8 mouse cellular contexts compared by ENCODE assay signal in genomic region chr12:3834373-3835314, GRCm38 (mm10). TPM values are rescaled to one million over a fixed set of nuclear protein-coding genes. Genes with fewer than 3 reads are reported as not detected.
DNase-seq lines count a peak whose midpoint lies in the region; ATAC-seq lines count a peak whose summit lies in the region.

No protein-coding gene starts in this region.

- peak overlapping the region; percentile 40 for H3K9ac ChIP-seq in heart, embryonic 15.5 days
- H3K9ac ChIP-seq in limb, embryonic 13.5 days = peak overlapping the region; percentile 60
- no peak overlapping the region for H3K9ac ChIP-seq in midbrain, embryonic 15.5 days

- no peaks in the 10 kb centered on the region for H3K27me3 ChIP-seq in heart, embryonic 15.5 days
- no peaks in the 10 kb centered on the region for H3K27me3 ChIP-seq in limb, embryonic 13.5 days
- H3K27me3 ChIP-seq in midbrain, embryonic 15.5 days (replicated peaks) = no peaks in the 10 kb centered on the region

- H3K4me2 ChIP-seq in heart, embryonic 15.5 days = peak overlapping the region; percentile 62
- peak overlapping the region; percentile 64 for H3K4me2 ChIP-seq in limb, embryonic 13.5 days (replicated peaks)
- peak overlapping the region; percentile 31 for H3K4me2 ChIP-seq in midbrain, embryonic 15.5 days

- peak; percentile 65 to 77 for DNase-seq in right cerebral cortex, postnatal 10 days (ENCODE audit: low spot score in 2 of 2)
- DNase-seq in right cerebral cortex, postnatal 36 days (ENCODE audit: low spot score in 2 of 2) = no peak
- DNase-seq in cerebellum, postnatal 4 days (ENCODE audit: low spot score in 2 of 2) = peak; percentile 42 to 58
- peak; percentile 73 for DNase-seq in thymus, postnatal 14 days
- DNase-seq in layer of hippocampus, postnatal 25 days (ENCODE audit: extremely low spot score in 1 of 2, low spot score in 1 of 2) = no peak

- peak; percentile 44 for ATAC-seq in heart, embryonic 15.5 days (replicated peaks; ENCODE audit: insufficient number of reproducible peaks, insufficient read depth, low FRiP score, low read depth)
- peak; percentile 67 for ATAC-seq in limb, embryonic 13.5 days (ENCODE audit: low FRiP score, low read depth)
- peak; percentile 73 for ATAC-seq in midbrain, embryonic 15.5 days (replicated peaks)

- no peaks in the 10 kb centered on the region for H3K9me3 ChIP-seq in heart, embryonic 15.5 days (replicated peaks)
- H3K9me3 ChIP-seq in limb, embryonic 13.5 days = no peaks in the 10 kb centered on the region
- H3K9me3 ChIP-seq in midbrain, embryonic 15.5 days = no peaks in the 10 kb centered on the region

- H3K27ac ChIP-seq in heart, embryonic 15.5 days = peak overlapping the region; percentile 88
- peak overlapping the region; percentile 95 for H3K27ac ChIP-seq in limb, embryonic 13.5 days
- H3K27ac ChIP-seq in midbrain, embryonic 15.5 days = peak overlapping the region; percentile 60

- peaks cover 50% of the 10 kb centered on the region for H3K4me1 ChIP-seq in heart, embryonic 15.5 days (replicated peaks)
- peaks cover 45% of the 10 kb centered on the region for H3K4me1 ChIP-seq in limb, embryonic 13.5 days
- peaks cover 25% of the 10 kb centered on the region for H3K4me1 ChIP-seq in midbrain, embryonic 15.5 days

- H3K36me3 ChIP-seq in heart, embryonic 15.5 days = peaks cover 30% of the 10 kb centered on the region
- H3K36me3 ChIP-seq in limb, embryonic 13.5 days = peaks cover 53% of the 10 kb centered on the region
- H3K36me3 ChIP-seq in midbrain, embryonic 15.5 days (replicated peaks) = 0 out of 2 replicates have a peak, but pooled peaks cover 5% of the 10 kb centered on the region

- H3K4me3 ChIP-seq in heart, embryonic 15.5 days = peak overlapping the region; percentile 32
- H3K4me3 ChIP-seq in limb, embryonic 13.5 days = peak overlapping the region; percentile 31
- H3K4me3 ChIP-seq in midbrain, embryonic 15.5 days = no peak overlapping the region

- 9% methylated on average over 21 of the region's 21 CpGs for WGBS in heart, embryonic 15.5 days
- WGBS in limb, embryonic 13.5 days = 9% methylated on average over 21 of the region's 21 CpGs
- 9% methylated on average over 21 of the region's 21 CpGs for WGBS in midbrain, embryonic 15.5 days

RNA-seq across cellular contexts. Expression of gene Dnmt3a, which starts 28.8 kb away (rescaled TPM):
- 79.9 and 94.7 TPM in 2 replicates for polyA plus RNA-seq in heart, embryonic 15.5 days (2015; fragmentation: Nextera tagmentation; extraction: Ambion mirVana)
- polyA plus RNA-seq in limb, embryonic 13.5 days (2015; fragmentation: Nextera tagmentation; extraction: Ambion mirVana) = 200 and 203 TPM in 2 replicates
- polyA plus RNA-seq in midbrain, embryonic 15.5 days (2015; fragmentation: Nextera tagmentation; extraction: Ambion mirVana) = 144 and 152 TPM in 2 replicates
- total RNA-seq in layer of hippocampus, postnatal 25 days (2021) = 100 to 1,000 TPM in 1 of 2 experiments, 10 to 100 TPM in 1; 91.4 to 116 TPM

Comparison
In these comparisons a context has a peak if more than half of its experiments do, and no peak if none do; other contexts are left out.
1. DNase-seq: peak in right cerebral cortex, postnatal 10 days (2 of 2), cerebellum, postnatal 4 days (2 of 2) and thymus, postnatal 14 days (single experiment); none in right cerebral cortex, postnatal 36 days (0 of 2) and layer of hippocampus, postnatal 25 days (0 of 2).
2. Peak in every context shown above with its lines, with median percentiles within 50 percentile points of each other: ATAC-seq, H3K27ac ChIP-seq and H3K4me2 ChIP-seq.